Mouse (Mus musculus) embryonic fibroblast, embryonic 13.5 days (primary cell): ENCODE results near the gene Capza2. TPM values are rescaled to one million over a fixed set of nuclear protein-coding genes. Genes with fewer than 3 reads are reported as not detected.

ENCODE experiments used
- H3K27ac ChIP-seq: 2 replicates; pipeline ENCODE4 v1.5.1; 2012; ENCODE audit warnings: low read length, control low read depth, inconsistent platforms; ENCODE audit not compliant: insufficient read depth
- H3K4me1 ChIP-seq: 2 replicates; pipeline ENCODE4 v1.6.1; 2011; ENCODE audit warnings: low read length; ENCODE audit not compliant: control insufficient read depth, insufficient read depth
- H3K4me3 ChIP-seq: 2 replicates; pipeline ENCODE4 v1.5.1; 2011; ENCODE audit warnings: mild to moderate bottlenecking, control low read depth, low read length; ENCODE audit not compliant: insufficient read depth
- CTCF ChIP-seq: IDR thresholded peaks from 2 replicates; pipeline ENCODE4 v1.5.1; 2011; ENCODE audit warnings: mild to moderate bottlenecking, control low read depth, low read length, moderate library complexity, borderline replicate concordance; ENCODE audit not compliant: insufficient read depth
- POLR2A ChIP-seq: IDR thresholded peaks from 2 replicates; pipeline ENCODE4 v1.6.1; 2011; ENCODE audit warnings: low read depth, mild to moderate bottlenecking, control low read depth, low read length, moderate library complexity
- polyA plus RNA-seq: library from polyadenylated mRNA; stranded (reverse); fragments of >200 nt; gene quantifications from 2 replicates; pipeline ENCODE4 v1.2.4, GENCODE M21; 2011; ENCODE audit warnings: low read depth; ENCODE audit not compliant: missing spikeins, insufficient read length

The Capza2 gene
- polyA plus RNA-seq, 1 experiment: 367 TPM

GRCm38 (mm10) chr6:17611352-17612010, 24.6 kb upstream of the Capza2 start:
- Histone ChIP-seq H3K4me3 (no peak overlapping the region), H3K4me1 (no peaks in the 10 kb centered on the region)
- TF ChIP-seq CTCF (no peak), POLR2A (no peak)

GRCm38 (mm10) chr6:17612652-17613051, 23.4 kb upstream of the Capza2 start:
- TF ChIP-seq CTCF: no peak
- TF ChIP-seq POLR2A: no peak
- H3K27ac ChIP-seq: no peak overlapping the region
- H3K4me1 ChIP-seq: no peaks in the 10 kb centered on the region
- no peak overlapping the region for H3K4me3 ChIP-seq

More at GRCm38 (mm10) chr6:17611352-17612010, 24.6 kb upstream of the Capza2 start:
- no peak overlapping the region for H3K27ac ChIP-seq

- TF ChIP-seq POLR2A (no peak), CTCF (no peak)
- H3K4me3 ChIP-seq: no peak overlapping the region
- H3K4me1 ChIP-seq: no peaks in the 10 kb centered on the region
- H3K27ac ChIP-seq: no peak overlapping the region
Measured at GRCm38 (mm10) chr6:17620823-17621222, 15.2 kb upstream of the Capza2 start.

GRCm38 (mm10) chr6:17621436-17621835, 14.6 kb upstream of the Capza2 start:
- Histone ChIP-seq H3K4me1 (no peaks in the 10 kb centered on the region), H3K27ac (no peak overlapping the region), H3K4me3 (no peak overlapping the region)
- TF ChIP-seq POLR2A (no peak), CTCF (no peak)

GRCm38 (mm10) chr6:17628701-17629455, 7.2 kb upstream of the Capza2 start:
- Histone ChIP-seq H3K4me3 (no peak overlapping the region), H3K4me1 (peaks cover 6% of the 10 kb centered on the region; the same call in 1 of the 2 replicates), H3K27ac (no peak overlapping the region; the same call in 1 of the 2 replicates)
- TF ChIP-seq POLR2A (no peak), CTCF (no peak)

- Histone ChIP-seq H3K4me1 (peaks cover 6% of the 10 kb centered on the region; the same call in 1 of the 2 replicates), H3K27ac (no peak overlapping the region; the same call in 1 of the 2 replicates), H3K4me3 (no peak overlapping the region)
- TF ChIP-seq CTCF (no peak), POLR2A (no peak)
Measured at GRCm38 (mm10) chr6:17629756-17630155, 6.3 kb upstream of the Capza2 start.

DNA sequence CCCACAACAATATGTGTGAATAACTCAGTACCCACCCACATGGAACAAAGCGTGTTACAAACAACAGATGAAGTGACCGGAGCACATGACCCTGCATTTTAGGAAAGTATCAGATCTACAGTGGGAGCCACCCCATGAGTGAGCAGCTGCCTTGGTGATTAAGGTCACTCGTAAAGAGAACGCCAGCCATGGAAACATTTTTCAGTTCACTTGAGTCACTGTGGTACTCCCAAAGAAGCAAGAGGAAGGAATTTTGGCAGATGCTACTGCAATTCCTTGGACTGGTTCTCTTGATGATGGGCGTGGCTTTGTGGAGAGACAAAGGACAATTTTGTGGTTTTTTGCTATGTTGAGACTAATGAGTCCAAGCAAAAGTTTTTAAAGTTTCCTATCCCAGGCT, 4.4 kb upstream of the Capza2 start:
- no peak for TF ChIP-seq CTCF
- TF ChIP-seq POLR2A: no peak
- Histone ChIP-seq H3K4me1 (peaks cover 6% of the 10 kb centered on the region; the same call in 1 of the 2 replicates), H3K27ac (peak overlapping the region; percentile 94), H3K4me3 (no peak overlapping the region)

GRCm38 (mm10) chr6:17633819-17634218, 2.2 kb upstream of the Capza2 start:
- no peak for TF ChIP-seq POLR2A
- no peak for TF ChIP-seq CTCF
- Histone ChIP-seq H3K4me3 (no peak overlapping the region), H3K27ac (no peak overlapping the region), H3K4me1 (peaks cover 6% of the 10 kb centered on the region; the same call in 1 of the 2 replicates)

GRCm38 (mm10) chr6:17634992-17635391, 1.0 kb upstream of the Capza2 start:
- H3K4me1 ChIP-seq: peaks cover 9% of the 10 kb centered on the region; the same call in 1 of the 2 replicates
- H3K4me3 ChIP-seq: no peak overlapping the region
- TF ChIP-seq POLR2A: no peak
- no peak for TF ChIP-seq CTCF
- peak overlapping the region; percentile 83; the same call in 1 of the 2 replicates for H3K27ac ChIP-seq

GRCm38 (mm10) chr6:17636764-17637170, 733 bp downstream of the Capza2 start:
- TF ChIP-seq POLR2A (peak; percentile 89), CTCF (no peak)
- H3K27ac ChIP-seq: no peak overlapping the region
- peaks cover 8% of the 10 kb centered on the region; the same call in 1 of the 2 replicates for H3K4me1 ChIP-seq
- peak overlapping the region; percentile 90 for H3K4me3 ChIP-seq
